Mouse (Mus musculus) adrenal gland, adult 18-20 months (tissue): ENCODE measurements around the gene Tmem143. TPM values are rescaled to one million over a fixed set of nuclear protein-coding genes. Genes with fewer than 3 reads are reported as not detected.
A peak's percentile ranks its signal among the peaks of the same experiment; 100 is the strongest.
"Not testable (repeated sequence)": the region's sequence is repeated elsewhere in the genome, so short reads cannot be mapped to it uniquely, and the experiment has no call there.

Source experiments
- DNase-seq, 2 experiments: peaks; one replicate each; pipeline ENCODE4 v3.0.0; 2021 to 2022; ENCODE audit warnings: low spot score in 2 of 2
- total RNA-seq, 2 experiments: library from RNA; stranded (reverse); gene quantifications; 1 replicate in 1 of 2; 2 replicates in 1 of 2; pipeline ENCODE4 v1.2.3; 2021

The Tmem143 gene
- total RNA-seq, 2 experiments from 2014 or later: 70.9 to 89.3 TPM

- no peak for DNase-seq
Measured at GRCm38 (mm10) chr7:45921950-45922600, 25.3 kb downstream of the Tmem143 start.

DNA sequence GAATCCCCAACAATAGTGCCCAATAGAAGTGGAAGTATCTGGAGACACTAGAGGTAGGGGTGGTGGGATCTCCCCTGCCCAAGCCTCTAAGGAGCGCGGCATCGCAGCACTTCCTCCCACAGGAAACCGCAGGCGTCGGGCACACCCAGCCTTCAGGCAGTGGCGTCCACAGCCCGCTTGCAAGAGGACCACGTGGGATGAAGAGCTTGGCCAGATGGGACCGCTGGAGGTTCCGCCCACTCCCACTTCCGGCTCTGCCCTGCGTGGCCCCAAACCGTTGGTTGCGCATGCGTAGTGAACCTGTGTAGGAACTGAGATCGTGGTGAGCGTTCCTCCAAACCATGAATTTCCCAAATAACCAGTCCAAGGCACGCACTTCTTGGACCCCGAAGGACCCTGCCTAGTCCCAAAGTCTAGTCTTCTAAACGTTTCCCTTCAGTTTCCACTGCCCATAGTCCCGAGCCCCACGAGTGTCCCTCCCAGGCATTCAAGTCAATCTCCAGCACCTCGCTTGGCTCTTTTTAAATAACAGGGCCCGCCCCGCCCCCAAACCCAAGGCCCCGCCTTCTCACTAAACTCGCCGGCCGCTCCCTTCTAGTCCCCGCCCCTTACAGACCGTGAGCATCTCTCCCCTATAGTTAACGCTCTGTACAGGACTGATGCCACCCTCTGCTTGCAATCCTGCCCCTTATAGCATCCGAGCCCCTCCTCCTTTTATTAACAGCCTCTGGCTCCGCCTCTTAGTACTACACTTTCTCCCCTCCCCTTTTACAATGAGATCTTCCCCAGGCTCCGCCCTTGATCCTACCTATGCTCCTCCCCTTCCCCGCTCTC lies 26.4 kb downstream of the Tmem143 start:
- peak; percentile 88 for DNase-seq

- peak; percentile 65 to 73 for DNase-seq
Measured at GRCm38 (mm10) chr7:45923762-45924428, 27.2 kb downstream of the Tmem143 start, which contains the start of gene Ccdc114. Gene Ccdc114 (plus strand): TSS chr7:45924072.

GRCm38 (mm10) chr7:45924429-45924816 lies 27.7 kb downstream of the Tmem143 start:
- peak; percentile 48 to 61 for DNase-seq

DNA sequence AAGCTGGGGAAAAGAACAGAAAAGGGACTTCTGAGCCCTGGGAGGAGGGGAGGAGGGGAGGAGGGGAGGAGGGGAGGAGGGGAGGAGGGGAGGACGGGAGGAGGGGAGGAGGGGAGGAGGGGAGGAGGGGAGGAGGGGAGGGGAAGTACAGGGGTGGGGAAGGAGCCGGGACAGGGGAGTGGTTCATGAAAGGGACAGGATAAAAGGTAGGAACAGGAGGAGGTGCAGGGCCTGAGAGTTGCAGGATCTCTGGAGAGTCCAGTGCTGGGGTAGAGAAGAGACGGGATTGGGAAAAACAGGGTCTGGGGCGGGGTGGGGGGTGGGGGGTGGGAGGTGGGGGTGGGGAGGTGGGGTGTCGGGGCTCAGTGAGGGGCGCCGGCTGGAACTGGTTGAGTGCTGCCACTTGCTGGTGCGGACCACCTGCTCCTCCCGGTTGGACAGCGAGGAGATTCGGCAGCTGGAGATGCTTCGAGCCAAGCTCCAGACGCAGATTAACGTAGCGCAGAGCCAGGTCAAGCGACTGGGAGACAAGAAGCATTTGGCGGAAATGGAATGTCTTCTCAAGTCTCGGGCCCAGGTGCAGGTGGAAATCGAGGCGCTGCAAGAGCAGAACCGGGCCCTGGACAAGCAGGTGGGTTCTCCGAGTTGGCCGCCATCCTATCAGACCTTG lies 32.0 kb downstream of the Tmem143 start:
- no peak for DNase-seq

- no peak for DNase-seq
Measured at GRCm38 (mm10) chr7:45929688-45930087, 32.9 kb downstream of the Tmem143 start.

DNA sequence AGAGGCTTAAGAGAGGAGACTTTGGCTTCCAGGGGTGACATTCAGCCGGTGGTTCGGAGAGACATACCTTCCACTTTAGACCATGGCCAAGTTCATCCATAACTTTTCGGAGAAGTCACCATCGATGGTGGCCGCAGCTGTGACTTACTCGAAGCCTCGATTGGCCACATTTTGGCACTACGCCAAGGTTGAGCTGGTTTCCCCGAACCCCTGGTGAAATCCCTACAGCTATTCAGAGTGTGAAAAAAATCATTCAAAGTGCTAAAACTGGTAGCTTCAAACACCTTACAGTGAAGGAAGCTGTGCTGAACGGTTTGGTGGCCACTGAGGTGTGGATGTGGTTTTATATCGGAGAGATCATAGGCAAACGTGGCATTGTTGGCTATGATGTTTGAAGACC lies 37.0 kb downstream of the Tmem143 start:
- not testable (repeated sequence) for DNase-seq

- DNase-seq: peak; percentile 50 to 59
Measured at GRCm38 (mm10) chr7:45935114-45935513, 38.4 kb downstream of the Tmem143 start.

GRCm38 (mm10) chr7:45939836-45940235 lies 43.1 kb downstream of the Tmem143 start:
- no peak for DNase-seq

DNA sequence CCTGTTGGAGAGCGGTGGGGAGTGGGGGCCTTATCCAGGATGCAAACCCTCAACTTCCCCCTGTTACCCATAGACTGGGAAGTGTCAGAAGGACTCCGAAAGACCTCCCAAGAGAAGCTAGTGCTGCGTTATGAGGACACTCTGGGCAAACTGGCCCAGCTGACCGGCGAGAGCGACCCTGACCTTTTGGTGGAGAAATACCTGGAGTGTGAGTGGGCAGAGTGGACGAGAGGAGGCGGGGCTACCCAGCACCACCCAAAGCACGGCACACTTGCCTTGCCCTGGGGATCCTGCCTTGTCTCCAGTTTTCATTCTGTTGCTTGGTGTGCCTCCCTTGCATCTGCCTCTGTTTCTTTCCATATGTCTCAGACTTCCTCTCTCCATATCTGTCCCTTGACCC lies 45.2 kb downstream of the Tmem143 start:
- DNase-seq: peak; percentile 57 to 68

DNA sequence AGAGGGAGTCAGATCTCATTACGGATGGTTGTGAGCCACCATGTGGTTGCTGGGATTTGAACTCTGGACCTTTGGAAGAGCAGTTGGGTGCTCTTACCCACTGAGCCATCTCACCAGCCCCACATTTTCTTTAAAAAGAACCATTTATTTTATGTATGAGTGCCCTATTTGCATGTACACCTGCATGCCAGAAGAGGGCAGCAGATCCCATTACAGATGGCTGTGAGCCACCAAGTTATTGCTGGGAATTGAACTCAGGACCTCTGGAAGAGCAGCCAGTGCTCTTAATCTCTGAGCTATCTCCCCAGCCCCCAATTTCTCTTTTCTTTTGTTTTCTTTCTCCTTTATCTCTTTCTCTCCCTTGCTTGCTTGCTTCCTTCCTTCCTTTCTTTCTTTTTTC lies 46.5 kb downstream of the Tmem143 start:
- DNase-seq: not testable (repeated sequence)

- DNase-seq: no peak
Measured at GRCm38 (mm10) chr7:45949061-45949460, 52.3 kb downstream of the Tmem143 start.

DNA sequence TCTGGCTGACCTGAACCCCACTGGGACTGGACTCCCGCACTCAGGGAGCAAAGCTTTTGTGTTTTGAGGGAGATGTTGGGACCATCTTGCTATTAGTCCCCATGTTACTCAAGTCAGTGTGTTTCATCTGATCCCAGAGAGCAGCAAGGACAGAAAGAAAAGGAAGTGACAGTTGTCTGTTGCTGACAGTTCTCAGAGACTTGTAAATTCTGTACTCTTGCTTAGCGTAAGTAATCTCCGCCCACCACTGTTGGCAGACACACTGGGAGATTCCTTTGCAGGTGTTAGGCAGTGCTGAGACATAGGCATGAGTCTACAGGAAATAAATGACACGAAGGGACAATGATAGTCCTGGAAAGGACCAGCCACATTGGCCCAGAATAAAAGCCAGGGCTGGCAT lies 59.9 kb downstream of the Tmem143 start:
- no peak for DNase-seq

Other genes with a start within 250 kb of the Tmem143 start
- gene Fut2, start 230.5 kb upstream of the Tmem143 start, total RNA-seq: under 1 TPM in 1 of 2 experiments, not detected in 1; 0.13 TPM
- gene Ntn5, start 212.9 kb upstream of the Tmem143 start, total RNA-seq: under 1 TPM; 0.36 to 0.61 TPM
- gene Sec1, start 202.5 kb upstream of the Tmem143 start, total RNA-seq: under 1 TPM; 0.23 to 0.35 TPM
- 10 to 100 TPM; 15.8 to 16.9 TPM for gene Car11, start 197.1 kb upstream of the Tmem143 start, total RNA-seq
- 10 to 100 TPM; 64.8 to 96.6 TPM for gene Dbp, start 191.9 kb upstream of the Tmem143 start, total RNA-seq
- gene Rpl18, start 181.5 kb upstream of the Tmem143 start, total RNA-seq: 100 to 1,000 TPM; 934 to 965 TPM
- gene Sphk2, start 178.9 kb upstream of the Tmem143 start, total RNA-seq: 10 to 100 TPM; 37.7 to 42.0 TPM
- under 1 TPM; 0.30 to 0.35 TPM for gene Fam83e, start 175.7 kb upstream of the Tmem143 start, total RNA-seq
- gene Spaca4, start 171.1 kb upstream of the Tmem143 start, total RNA-seq: not detected
- 1 to 10 TPM; 6.2 to 8.4 TPM for gene Lmtk3, start 113.2 kb upstream of the Tmem143 start, total RNA-seq
- 1 to 10 TPM in 1 of 2 experiments, under 1 TPM in 1; 0.77 to 1.1 TPM for gene Sult2b1, start 112.3 kb upstream of the Tmem143 start, total RNA-seq
- 100 to 1,000 TPM in 1 of 2 experiments, 10 to 100 TPM in 1; 92.9 to 117 TPM for gene Cyth2, start 82.4 kb upstream of the Tmem143 start, total RNA-seq
- under 1 TPM; 0.19 to 0.20 TPM for gene Kcnj14, start 72.2 kb upstream of the Tmem143 start, total RNA-seq
- 10 to 100 TPM; 33.0 to 36.0 TPM for gene Grwd1, start 66.0 kb upstream of the Tmem143 start, total RNA-seq
- gene Kdelr1, start 24.2 kb upstream of the Tmem143 start, total RNA-seq: 100 to 1,000 TPM; 125 to 140 TPM
- under 1 TPM; 0.66 to 0.67 TPM for gene Grin2d, start 18.6 kb upstream of the Tmem143 start, total RNA-seq
- gene Syngr4, start 227 bp upstream of the Tmem143 start, total RNA-seq: not detected
- gene Emp3, start 24.5 kb downstream of the Tmem143 start, total RNA-seq: 100 to 1,000 TPM; 299 to 421 TPM
- gene Ccdc114, start 27.1 kb downstream of the Tmem143 start, total RNA-seq: 10 to 100 TPM; 17.7 to 21.1 TPM
- under 1 TPM in 1 of 2 experiments, not detected in 1; 0.10 TPM for gene Abcc6, start 133.4 kb downstream of the Tmem143 start, total RNA-seq
- 10 to 100 TPM; 64.2 to 67.0 TPM for gene Nomo1, start 136.8 kb downstream of the Tmem143 start, total RNA-seq
- gene Kcnj11, start 203.8 kb downstream of the Tmem143 start, total RNA-seq: 1 to 10 TPM; 2.8 to 4.6 TPM